Mouse (Mus musculus) left cerebral cortex, adult 2 months (tissue): ENCODE data around the gene Hipk1. TPM values are rescaled to one million over a fixed set of nuclear protein-coding genes. Genes with fewer than 3 reads are reported as not detected.
"Not testable (repeated sequence)": the region's sequence is repeated elsewhere in the genome, so short reads cannot be mapped to it uniquely, and the experiment has no call there.

Experiments used
- DNase-seq, 2 experiments: peaks; one replicate each; pipeline ENCODE4 v3.0.0; 2021 to 2022; ENCODE audit warnings: low spot score in 2 of 2, mixed read lengths in 1 of 2; ENCODE audit errors: extremely low spot score in 1 of 2
- H3K27ac ChIP-seq: fragments of 200-600 bp; 2 replicates; pipeline ENCODE4 v1.8.1; 2022
- H3K4me3 ChIP-seq: fragments of 200-600 bp; 2 replicates; pipeline ENCODE4 v1.8.1; 2022
- CTCF ChIP-seq: fragments of 200-600 bp; IDR thresholded peaks from 2 replicates; pipeline ENCODE4 v1.8.1; 2022; ENCODE audit warnings: antibody characterized with exemption, mild to moderate bottlenecking, moderate library complexity
- intact Hi-C: fragments of 180-260 bp; cut with DNase I; formaldehyde crosslinking; loops from one replicate; pipeline ENCODE4 v1.15.1; 2025
- long read RNA-seq, 2 experiments: library from polyadenylated mRNA; stranded (forward); transcript quantifications; one replicate each; pipeline ENCODE4 v2.0.0; 2021; ENCODE audit warnings: borderline mapping rate in 2 of 2
- total RNA-seq, 2 experiments: library from RNA; stranded (reverse); gene quantifications; 2 replicates each; pipeline ENCODE4 v1.2.3; 2021

Gene Hipk1
- 100 to 1,000 TPM; 124 to 128 TPM for total RNA-seq
- long read RNA-seq, experiment 1, full-length matches to known transcripts = 38 of 83 reads
- long read RNA-seq, experiment 1, partial matches to known transcripts = 28 of 83 reads
- long read RNA-seq, experiment 1, other reads (novel, unspliced or antisense) = 17 of 83 reads
- long read RNA-seq, experiment 2, full-length matches to known transcripts = 38 of 75 reads
- long read RNA-seq, experiment 2, partial matches to known transcripts = 20 of 75 reads
- long read RNA-seq, experiment 2, other reads (novel, unspliced or antisense) = 17 of 75 reads

DNA sequence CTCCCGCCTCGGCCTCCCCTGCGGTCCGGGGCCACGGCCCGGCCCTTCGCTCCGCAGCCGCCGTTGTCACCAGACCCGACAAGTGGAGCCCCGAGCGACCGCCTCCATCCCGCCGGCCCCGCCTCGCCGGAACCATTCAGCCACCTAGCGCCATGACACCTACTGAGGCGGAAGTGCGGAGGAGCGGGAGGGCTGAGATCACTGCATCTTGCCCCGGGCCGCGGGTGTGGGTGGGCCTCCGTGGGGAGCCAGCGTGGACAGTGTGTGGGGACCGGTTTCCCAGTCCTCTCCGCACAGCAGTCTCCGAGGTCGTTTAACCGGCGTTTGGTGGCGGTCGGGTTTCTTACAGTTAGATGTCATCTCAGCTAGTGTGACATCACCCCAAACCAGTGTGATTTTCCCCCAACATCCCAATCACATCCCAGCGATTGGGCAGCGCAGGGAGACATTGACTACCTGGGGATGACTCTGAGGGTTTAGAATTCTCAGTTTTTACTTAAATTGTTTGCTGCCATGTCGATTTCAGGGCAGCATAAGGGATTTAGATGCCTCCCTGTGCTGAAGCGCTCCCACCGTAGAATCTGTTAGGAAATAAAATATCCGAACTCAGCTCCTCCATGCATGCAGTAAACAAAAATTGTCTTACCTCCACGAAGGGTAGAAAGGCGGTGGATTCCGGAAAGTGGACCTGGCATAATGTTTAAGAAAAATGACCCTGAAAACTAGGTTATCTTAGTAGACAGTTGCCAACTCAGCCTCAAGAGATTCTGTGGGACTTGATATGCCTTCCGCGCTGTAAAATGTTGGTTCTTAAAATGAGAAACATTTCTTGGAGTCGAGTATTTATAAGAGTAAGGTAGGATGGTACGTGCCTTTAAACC, at the start of gene Hipk1:
Gene Hipk1, minus strand, starts transcription at position 334 of the 881 bp plus-strand sequence.
- Histone ChIP-seq H3K4me3 (peak within 1 kb of the TSS; percentile 90), H3K27ac (peak within 1 kb of the TSS; percentile 99)
- peak; percentile 94 to 95 for DNase-seq
- no peak; the same call in 1 of the 2 replicates for TF ChIP-seq CTCF
- intact Hi-C loops = loop anchor here (1.0 to 2.0 kb wide), 2 partner anchors 18 to 123 kb away; partner anchors contain the start of genes Ap4b1, Dclre1b, Gm43064 and Rsbn1

DNA sequence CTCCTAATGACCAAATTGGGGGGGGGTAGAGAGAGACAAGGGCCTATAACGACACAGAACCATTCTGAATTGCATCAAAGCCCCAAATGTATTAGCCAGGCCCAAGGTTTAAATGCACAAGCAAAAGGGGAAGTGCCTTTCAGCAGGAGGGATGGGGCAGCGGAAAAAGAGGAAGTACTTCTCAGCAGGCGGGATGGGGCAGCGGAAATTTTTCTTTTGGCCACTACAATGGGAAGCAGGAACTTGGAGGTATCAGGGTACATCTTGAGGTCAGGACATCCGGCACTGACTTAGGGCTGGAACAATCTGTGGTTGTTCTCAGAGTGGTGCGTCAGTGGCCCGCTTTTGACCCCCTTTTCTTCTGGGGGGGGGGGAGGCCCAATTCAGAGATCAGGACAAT, 49.6 kb upstream of the Hipk1 start:
- DNase-seq, intact Hi-C loops, H3K4me3 ChIP-seq, H3K27ac ChIP-seq: not testable (repeated sequence)

DNA sequence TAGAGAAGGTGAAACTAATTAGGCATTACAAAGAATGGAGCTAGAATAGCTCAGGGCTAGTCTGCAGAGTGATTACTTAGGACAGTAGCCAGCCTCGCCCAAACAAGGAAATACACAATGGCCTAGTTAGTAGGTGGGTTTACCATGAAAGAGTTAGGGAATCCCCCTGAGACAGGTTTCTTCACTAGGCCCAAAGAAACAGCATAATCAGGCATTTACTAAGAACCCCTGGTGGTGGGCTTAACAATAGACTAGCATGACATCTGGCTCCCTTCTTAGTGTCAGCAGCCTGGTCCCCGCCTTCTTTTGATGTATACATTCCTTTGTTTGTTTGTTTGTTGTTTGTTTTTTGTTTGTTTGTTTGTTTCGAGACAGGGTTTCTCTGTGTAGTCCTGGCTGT, 48.8 kb upstream of the Hipk1 start:
- H3K27ac ChIP-seq, DNase-seq, intact Hi-C loops, H3K4me3 ChIP-seq: not testable (repeated sequence)

DNA sequence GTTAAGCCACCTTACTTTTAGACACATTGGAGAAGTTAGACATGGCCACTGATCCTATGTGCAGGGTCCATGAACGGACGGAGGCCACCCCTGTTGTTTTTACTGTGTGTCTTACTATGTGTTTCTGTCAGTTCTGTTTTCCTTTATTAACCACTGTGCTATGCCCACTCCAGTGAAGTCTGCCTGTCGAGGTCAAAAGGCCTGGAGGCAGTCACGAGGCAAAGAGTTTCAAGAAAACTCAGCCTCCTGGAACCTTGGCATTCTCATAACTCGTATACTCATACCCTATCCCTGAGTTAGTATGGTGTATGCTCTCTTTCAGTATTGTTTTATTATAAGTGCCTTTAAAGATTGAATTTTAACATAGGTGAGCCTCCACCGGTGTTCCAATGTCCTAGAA, 48.3 kb upstream of the Hipk1 start:
- TF ChIP-seq CTCF = no peak
- Histone ChIP-seq H3K27ac (no peak overlapping the region), H3K4me3 (no peak overlapping the region)
- no peak for DNase-seq
- intact Hi-C loops = no loop called here

DNA sequence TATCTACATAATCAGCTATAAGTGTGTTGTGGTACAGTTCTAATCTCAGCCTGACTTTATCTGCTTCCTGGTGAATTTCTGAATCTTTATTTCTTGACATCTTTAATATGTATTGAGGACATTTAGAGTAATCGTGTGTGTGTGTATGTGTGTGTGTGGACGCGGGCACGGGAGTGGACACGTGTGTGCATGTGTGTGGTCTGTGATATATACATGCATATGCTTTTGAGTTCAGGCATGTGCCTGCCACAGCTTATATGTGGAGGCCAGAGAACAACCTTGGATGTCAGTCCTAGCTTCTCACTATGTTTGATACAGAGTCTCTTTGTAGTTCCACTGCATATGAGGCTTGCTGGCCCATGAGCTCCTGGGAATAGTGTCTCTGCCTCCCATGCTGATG, 45.1 kb upstream of the Hipk1 start:
- TF ChIP-seq CTCF = no peak
- no peak overlapping the region for H3K4me3 ChIP-seq
- no peak for DNase-seq
- H3K27ac ChIP-seq = no peak overlapping the region
- intact Hi-C loops = no loop called here

DNA sequence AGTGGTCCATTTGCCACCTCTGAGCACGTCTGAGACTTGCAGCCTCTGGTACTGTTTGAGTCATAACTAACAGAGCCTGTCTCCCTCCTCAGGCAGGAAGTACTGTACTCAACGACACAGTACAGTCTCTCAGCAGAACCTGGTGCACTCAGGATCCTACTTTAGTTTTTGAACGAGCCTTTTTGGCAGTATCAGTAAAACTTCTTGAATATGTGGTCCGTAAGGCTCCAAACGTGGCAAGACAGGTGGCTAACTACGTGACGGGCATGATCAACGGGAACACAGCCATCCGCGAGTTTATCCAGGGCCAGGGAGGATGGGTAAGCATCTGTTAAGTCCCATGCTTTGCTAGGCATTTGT, 44.6 kb upstream of the Hipk1 start:
- Histone ChIP-seq H3K27ac (no peak overlapping the region), H3K4me3 (no peak overlapping the region)
- intact Hi-C loops = no loop called here
- no peak for DNase-seq
- TF ChIP-seq CTCF = no peak

DNA sequence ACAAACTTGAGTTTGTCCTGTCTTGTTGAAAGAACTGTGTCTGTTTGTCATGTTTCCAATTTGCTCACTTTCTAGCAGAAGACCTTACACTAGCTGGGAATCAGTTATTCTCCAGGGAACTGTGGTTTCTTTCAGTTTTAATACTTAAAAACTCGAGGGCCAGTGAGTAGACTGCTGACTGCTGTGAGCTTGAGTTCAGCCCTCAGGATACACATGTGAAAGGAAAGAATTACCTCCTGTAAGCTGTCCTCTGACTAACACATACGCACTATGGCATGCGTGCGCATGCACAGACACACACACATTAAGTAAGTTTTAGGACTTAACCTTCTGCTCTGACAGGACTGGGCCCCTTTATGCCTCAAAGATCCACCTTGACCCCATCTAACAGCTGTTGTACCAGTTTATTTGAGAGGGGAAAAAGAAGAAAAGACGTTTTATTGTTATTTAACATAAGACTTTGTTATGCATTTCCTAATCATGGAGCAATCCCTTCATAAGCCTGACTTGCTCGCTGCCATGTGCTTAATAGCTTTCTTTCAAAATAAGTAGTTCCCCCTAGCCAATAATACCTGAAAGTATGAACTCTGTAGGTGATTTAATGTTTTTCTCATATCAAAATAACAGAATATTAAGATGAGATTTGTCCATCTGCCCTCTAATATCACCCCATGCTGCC, 44.0 kb upstream of the Hipk1 start:
- DNase-seq = no peak
- TF ChIP-seq CTCF = no peak
- Histone ChIP-seq H3K4me3 (no peak overlapping the region), H3K27ac (no peak overlapping the region)
- intact Hi-C loops = no loop called here

DNA sequence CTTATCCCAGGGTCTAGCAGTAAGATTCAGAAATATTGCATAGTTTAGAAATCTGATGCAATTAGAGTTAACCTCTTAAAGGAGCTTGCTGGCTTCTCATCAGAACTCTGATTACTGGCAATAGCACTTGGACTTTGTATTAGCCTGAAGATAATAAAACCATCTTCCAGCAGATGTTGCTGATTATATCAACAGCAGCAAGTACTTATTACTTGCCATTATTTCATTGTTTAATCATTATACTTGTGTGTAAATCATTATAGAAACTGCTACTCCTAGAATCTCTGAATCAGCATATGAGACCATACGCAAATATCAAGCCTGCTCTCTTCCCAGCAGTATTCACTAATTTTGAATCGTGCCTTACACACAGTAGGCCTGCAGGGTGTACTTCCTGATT, 42.6 kb upstream of the Hipk1 start:
- no peak overlapping the region for H3K27ac ChIP-seq
- no peak overlapping the region for H3K4me3 ChIP-seq
- intact Hi-C loops = no loop called here
- no peak for DNase-seq
- TF ChIP-seq CTCF = no peak

DNA sequence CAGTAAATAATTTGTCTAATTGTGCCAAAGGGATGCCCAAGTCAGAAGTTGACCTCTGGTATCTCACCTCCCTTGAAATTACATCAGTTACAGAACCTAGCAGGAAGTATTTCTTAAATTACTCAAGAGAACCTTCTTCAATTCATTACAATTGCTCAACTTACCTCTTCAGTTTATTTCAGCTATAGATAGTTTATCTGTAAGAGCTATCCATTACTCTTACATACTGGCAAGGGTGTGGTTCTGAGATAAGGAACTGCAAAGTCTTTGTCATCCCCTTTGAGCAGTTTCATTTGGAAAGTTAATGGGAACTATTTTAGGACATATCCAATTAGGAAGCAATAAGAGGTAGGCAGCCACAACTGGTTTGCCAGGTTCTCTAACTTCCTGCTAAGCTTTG, 41.1 kb upstream of the Hipk1 start, which contains the start of gene Bcl2l15:
Gene Bcl2l15, plus strand, starts transcription at position 176 of the 400 bp plus-strand sequence.
- intact Hi-C loops = no loop called here
- H3K27ac ChIP-seq = no peak within 1 kb of the TSS
- TF ChIP-seq CTCF = no peak
- DNase-seq = no peak
- no peak within 1 kb of the TSS for H3K4me3 ChIP-seq

DNA sequence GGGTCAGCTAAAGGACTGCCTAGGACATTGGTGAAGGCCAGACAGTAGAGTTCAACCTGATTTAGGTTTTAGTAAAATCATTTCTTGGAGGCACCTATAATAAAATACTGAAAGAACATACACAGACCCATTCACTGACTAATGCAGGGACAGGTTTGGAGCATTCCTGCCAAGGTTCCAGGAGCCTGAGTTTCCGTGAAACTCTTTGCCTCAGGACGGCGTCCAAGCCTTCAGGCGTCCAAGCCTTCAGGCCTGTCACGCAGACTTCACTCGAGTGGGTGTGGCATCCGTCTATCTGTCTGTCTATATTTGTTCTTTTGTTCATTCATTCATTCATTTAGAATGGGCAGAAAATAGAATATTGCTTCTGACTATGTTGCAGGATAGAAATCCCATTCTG, 39.8 kb upstream of the Hipk1 start:
- TF ChIP-seq CTCF = no peak
- intact Hi-C loops = no loop called here
- H3K4me3 ChIP-seq = no peak overlapping the region
- DNase-seq = no peak
- no peak overlapping the region for H3K27ac ChIP-seq

DNA sequence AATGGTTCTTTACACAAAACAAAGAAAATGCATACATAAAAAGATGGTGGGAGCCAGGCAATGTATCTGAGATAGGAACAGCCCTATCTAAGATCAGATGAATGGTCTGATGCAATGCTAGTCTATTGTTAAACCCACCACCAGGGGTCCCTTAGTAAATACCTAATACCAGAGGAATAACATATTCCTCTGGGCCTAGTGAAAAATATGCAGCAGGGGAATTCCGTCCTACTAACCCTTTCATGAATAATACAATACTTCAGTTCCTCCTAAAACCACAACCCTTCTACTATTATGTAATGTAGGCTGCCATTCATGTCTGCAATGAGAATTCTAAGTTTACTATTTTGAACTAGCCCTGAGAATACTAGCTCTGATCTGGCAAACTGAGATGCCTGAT, 39.3 kb upstream of the Hipk1 start:
- DNase-seq, H3K27ac ChIP-seq, H3K4me3 ChIP-seq, intact Hi-C loops: not testable (repeated sequence)

DNA sequence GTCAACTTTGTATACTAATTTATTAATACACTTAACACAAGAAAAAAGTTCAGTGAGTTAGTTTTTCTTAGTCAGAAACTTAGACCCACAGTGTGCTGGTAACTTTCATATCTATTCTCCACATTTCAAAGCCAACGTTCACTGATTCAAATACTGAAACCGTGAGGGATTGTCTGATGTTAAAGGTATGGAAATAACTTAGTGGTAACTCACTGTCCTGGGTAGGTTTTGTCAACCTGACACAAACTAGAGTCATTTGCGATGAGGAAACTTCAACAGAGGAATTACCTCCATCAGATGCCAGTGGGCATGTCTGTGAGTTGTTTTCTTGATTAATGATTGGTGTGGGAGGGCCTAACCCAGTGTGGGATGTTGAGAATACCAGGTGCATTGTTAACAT, 37.7 kb upstream of the Hipk1 start:
- Histone ChIP-seq H3K27ac (no peak overlapping the region), H3K4me3 (no peak overlapping the region)
- DNase-seq = no peak
- intact Hi-C loops = no loop called here
- TF ChIP-seq CTCF = no peak
